Mouse (Mus musculus) hindbrain, postnatal 0 days (tissue): ENCODE data around the gene Prex1. TPM values are rescaled to one million over a fixed set of nuclear protein-coding genes. Genes with fewer than 3 reads are reported as not detected.

Experiments used
- ATAC-seq: fragments of 200-750 bp; cut with Nextera tagmentation; 2 replicates; pipeline ENCODE4 v1.8.0; 2017; ENCODE audit warnings: mild to moderate bottlenecking, moderate TSS enrichment, moderate library complexity
- DNase-seq: peaks from one replicate; pipeline ENCODE4 v3.0.0-alpha.2; 2015; ENCODE audit warnings: low spot score
- H3K27ac ChIP-seq: fragments of 300-500 bp; sonication (generic); 2 replicates; pipeline ENCODE4 v1.5.1; 2014; ENCODE audit warnings: mild to moderate bottlenecking
- H3K27me3 ChIP-seq: fragments of 300-500 bp; sonication (generic); 2 replicates; pipeline ENCODE4 v1.6.1; 2014; ENCODE audit warnings: low read length, mixed read lengths; ENCODE audit not compliant: insufficient read depth
- H3K36me3 ChIP-seq: fragments of 300-500 bp; sonication (generic); 2 replicates; pipeline ENCODE4 v1.6.1; 2014; ENCODE audit warnings: low read length, mixed read lengths; ENCODE audit not compliant: insufficient read depth
- H3K4me1 ChIP-seq: fragments of 300-500 bp; sonication (generic); 2 replicates; pipeline ENCODE4 v1.6.1; 2014; ENCODE audit warnings: antibody characterized with exemption, low read length, mixed read lengths; ENCODE audit not compliant: insufficient read depth
- H3K4me2 ChIP-seq: fragments of 300-500 bp; sonication (generic); 2 replicates; pipeline ENCODE4 v1.6.1; 2014; ENCODE audit warnings: low read depth, mild to moderate bottlenecking, low read length, moderate library complexity, mixed read lengths
- H3K4me3 ChIP-seq: fragments of 300-500 bp; sonication (generic); 2 replicates; pipeline ENCODE4 v1.5.1; 2014; ENCODE audit warnings: low read length
- H3K9ac ChIP-seq: fragments of 300-500 bp; sonication (generic); replicated peaks from 2 replicates; pipeline ENCODE4 v1.6.1; 2014; ENCODE audit warnings: mild to moderate bottlenecking, low read length, moderate library complexity, mixed read lengths
- H3K9me3 ChIP-seq: fragments of 300-500 bp; sonication (generic); 2 replicates; pipeline ENCODE4 v1.6.1; 2016; ENCODE audit warnings: low read length, mixed read lengths
- CTCF ChIP-seq: IDR thresholded peaks from 2 replicates; pipeline ENCODE4 v1.5.1; 2016; ENCODE audit warnings: antibody characterized with exemption, control low read depth, low read depth
- WGBS: fragments of 180-500 bp; shearing (Covaris S2); extraction: QIAGEN DNeasy Blood & Tissue Kit; methylation state at CpG from one replicate; pipeline ENCODE4 v1.1.7; 2014; 5-methylcytosine and 5-hydroxymethylcytosine counted together
- polyA plus RNA-seq: library from polyadenylated mRNA; unstranded; fragments of >200 nt; fragmentation: Nextera tagmentation; extraction: Ambion mirVana; gene quantifications from 2 replicates; pipeline ENCODE4 v1.2.1, GENCODE M21; 2015
- total RNA-seq: library from RNA; depleted of rRNA; stranded (reverse); fragments of >200 nt; gene quantifications from 2 replicates; pipeline ENCODE4 v1.2.3, GENCODE M21; 2014

Prex1 gene
- total and polyA plus RNA-seq, 2 experiments from 2014 or later, result 24.2 to 63.2 TPM

- 70% methylated on average over 7 of the region's 7 CpGs for WGBS
- no peak for TF ChIP-seq CTCF
- Histone ChIP-seq H3K9me3 (no peaks in the 10 kb centered on the region), H3K4me1 (no peaks in the 10 kb centered on the region), H3K36me3 (no peaks in the 10 kb centered on the region), H3K4me3 (no peak overlapping the region), H3K4me2 (no peak overlapping the region), H3K27me3 (no peaks in the 10 kb centered on the region), H3K27ac (no peak overlapping the region), H3K9ac (no peak overlapping the region)
- DNase-seq (no peak), ATAC-seq (no peak)
These were observed 151.9 kb downstream of the Prex1 start for GRCm38 (mm10) chr2:166561781-166562180.

GRCm38 (mm10) chr2:166560826-166561225 is 152.8 kb downstream of the Prex1 start:
- Histone ChIP-seq H3K4me1 (no peaks in the 10 kb centered on the region), H3K9ac (no peak overlapping the region), H3K4me3 (no peak overlapping the region), H3K4me2 (no peak overlapping the region), H3K27me3 (no peaks in the 10 kb centered on the region), H3K36me3 (no peaks in the 10 kb centered on the region), H3K27ac (no peak overlapping the region), H3K9me3 (no peaks in the 10 kb centered on the region)
- DNase-seq, result no peak
- no peak for ATAC-seq
- 93% methylated on average over 7 of the region's 7 CpGs for WGBS
- TF ChIP-seq CTCF, result no peak

GRCm38 (mm10) chr2:166559531-166559930 is 154.1 kb downstream of the Prex1 start:
- Histone ChIP-seq H3K36me3 (no peaks in the 10 kb centered on the region), H3K4me2 (no peak overlapping the region), H3K9me3 (no peaks in the 10 kb centered on the region), H3K4me1 (no peaks in the 10 kb centered on the region), H3K9ac (no peak overlapping the region), H3K27ac (no peak overlapping the region), H3K27me3 (no peaks in the 10 kb centered on the region; the same call in 1 of the 2 replicates), H3K4me3 (no peak overlapping the region)
- WGBS, result 18% methylated on average over 10 of the region's 10 CpGs
- DNase-seq (no peak), ATAC-seq (no peak)
- TF ChIP-seq CTCF, result no peak

- no peaks in the 10 kb centered on the region for H3K36me3 ChIP-seq
- no peak overlapping the region for H3K4me3 ChIP-seq
- ATAC-seq, result no peak
- H3K4me1 ChIP-seq, result no peaks in the 10 kb centered on the region
- no peak overlapping the region for H3K27ac ChIP-seq
- no peak overlapping the region for H3K4me2 ChIP-seq
- DNase-seq, result peak; percentile 68
- no peaks in the 10 kb centered on the region; the same call in 1 of the 2 replicates for H3K27me3 ChIP-seq
- TF ChIP-seq CTCF, result peak; percentile 76
- no peaks in the 10 kb centered on the region for H3K9me3 ChIP-seq
- no peak overlapping the region for H3K9ac ChIP-seq
- WGBS, result 56% methylated on average over 2 of the region's 2 CpGs
These were observed 158.1 kb downstream of the Prex1 start for GRCm38 (mm10) chr2:166555508-166555907.

- WGBS, result 80% methylated on average over 11 of the region's 11 CpGs
- DNase-seq, result no peak
- no peak for ATAC-seq
- TF ChIP-seq CTCF, result no peak
- Histone ChIP-seq H3K4me3 (no peak overlapping the region), H3K4me1 (no peaks in the 10 kb centered on the region), H3K36me3 (no peaks in the 10 kb centered on the region), H3K9me3 (no peaks in the 10 kb centered on the region), H3K27me3 (no peaks in the 10 kb centered on the region; the same call in 1 of the 2 replicates), H3K9ac (no peak overlapping the region), H3K27ac (no peak overlapping the region), H3K4me2 (no peak overlapping the region)
These were observed 159.5 kb downstream of the Prex1 start for GRCm38 (mm10) chr2:166554169-166554505.

- H3K27ac ChIP-seq, result no peak overlapping the region
- no peak overlapping the region for H3K4me3 ChIP-seq
- H3K27me3 ChIP-seq, result no peaks in the 10 kb centered on the region; the same call in 1 of the 2 replicates
- H3K4me1 ChIP-seq, result no peaks in the 10 kb centered on the region
- no peaks in the 10 kb centered on the region for H3K36me3 ChIP-seq
- DNase-seq (peak; percentile 25), ATAC-seq (peak; percentile 33; the same call in 1 of the 2 replicates)
- WGBS, result 34% methylated on average over 18 of the region's 18 CpGs
- no peak overlapping the region for H3K9ac ChIP-seq
- no peak for TF ChIP-seq CTCF
- H3K9me3 ChIP-seq, result no peaks in the 10 kb centered on the region
- no peak overlapping the region for H3K4me2 ChIP-seq
These were observed 160.0 kb downstream of the Prex1 start for GRCm38 (mm10) chr2:166553502-166554168.

- no peak overlapping the region for H3K9ac ChIP-seq
- H3K36me3 ChIP-seq, result no peaks in the 10 kb centered on the region
- no peaks in the 10 kb centered on the region for H3K4me1 ChIP-seq
- WGBS, result 44% methylated on average over 6 of the region's 6 CpGs
- H3K4me3 ChIP-seq, result no peak overlapping the region
- no peak overlapping the region for H3K4me2 ChIP-seq
- H3K27ac ChIP-seq, result no peak overlapping the region
- no peak for TF ChIP-seq CTCF
- DNase-seq (no peak), ATAC-seq (no peak)
- no peaks in the 10 kb centered on the region for H3K9me3 ChIP-seq
- H3K27me3 ChIP-seq, result no peaks in the 10 kb centered on the region; the same call in 1 of the 2 replicates
These were observed 161.0 kb downstream of the Prex1 start for GRCm38 (mm10) chr2:166552657-166553056.
